Mouse (Mus musculus) spleen, adult 2 months (tissue): Measurements from ENCODE around the gene Spp1. TPM values are rescaled to one million over a fixed set of nuclear protein-coding genes. Genes with fewer than 3 reads are reported as not detected.

ENCODE experiments used
- DNase-seq, 2 experiments: peaks; one replicate each; pipeline versions ENCODE4 v3.0.0 to v3.0.0-alpha.2; 2012 to 2021; ENCODE audit warnings: low spot score in 2 of 2, low read depth in 1 of 2
- H3K27ac ChIP-seq: fragments of 200-500 bp; 2 replicates; pipeline ENCODE4 v1.5.1; 2012; ENCODE audit warnings: low read length, inconsistent platforms; ENCODE audit not compliant: insufficient read depth
- H3K27me3 ChIP-seq: fragments of 200-500 bp; 2 replicates; pipeline ENCODE4 v1.6.1; 2012; ENCODE audit warnings: mild to moderate bottlenecking, moderate library complexity, low read length, inconsistent platforms; ENCODE audit not compliant: control insufficient read depth, insufficient read depth
- H3K36me3 ChIP-seq: fragments of 200-500 bp; 2 replicates; pipeline ENCODE4 v1.6.1; 2012; ENCODE audit warnings: mild to moderate bottlenecking, low read length, inconsistent platforms; ENCODE audit not compliant: control insufficient read depth, insufficient read depth
- H3K4me1 ChIP-seq: fragments of 200-500 bp; 2 replicates; pipeline ENCODE4 v1.6.1; 2011; ENCODE audit warnings: inconsistent platforms; ENCODE audit not compliant: control insufficient read depth, insufficient read depth, insufficient read length
- H3K4me3 ChIP-seq: fragments of 200-500 bp; 2 replicates; pipeline ENCODE4 v1.5.1; 2011; ENCODE audit warnings: mild to moderate bottlenecking, inconsistent platforms; ENCODE audit not compliant: insufficient read depth, insufficient read length; ENCODE audit errors: extremely low read depth
- CTCF ChIP-seq: fragments of 200-500 bp; IDR thresholded peaks from 2 replicates; pipeline ENCODE4 v1.5.1; 2011; ENCODE audit warnings: mild to moderate bottlenecking, inconsistent platforms; ENCODE audit not compliant: insufficient read depth, insufficient read length, insufficient replicate concordance; ENCODE audit errors: extremely low read depth
- POLR2A ChIP-seq: fragments of 200-500 bp; IDR thresholded peaks from 2 replicates; pipeline ENCODE4 v1.6.1; 2011; ENCODE audit warnings: low read depth, low read length, inconsistent platforms
- WGBS: fragments of 180-500 bp; shearing (Covaris S2); methylation state at CpG from one replicate; pipeline ENCODE4 v1.1.7; 2018; 5-methylcytosine and 5-hydroxymethylcytosine counted together
- polyA plus RNA-seq: library from polyadenylated mRNA; depleted of rRNA; stranded (reverse); fragments of >200 nt; gene quantifications from 2 replicates; pipeline ENCODE4 v1.2.3, GENCODE M21; 2012

The Spp1 gene
- polyA plus RNA-seq, 1 experiment: 2.1 TPM

- no peak overlapping the region for H3K4me3 ChIP-seq
- TF ChIP-seq POLR2A (no peak), CTCF (no peak)
- H3K27ac ChIP-seq: no peak overlapping the region
- H3K27me3 ChIP-seq: no peaks in the 10 kb centered on the region
- H3K4me1 ChIP-seq: no peaks in the 10 kb centered on the region
- no peak for DNase-seq
- 83% methylated on average over 9 of the region's 9 CpGs for WGBS
- no peaks in the 10 kb centered on the region for H3K36me3 ChIP-seq
Observed at GRCm38 (mm10) chr5:104399291-104399950, 35.5 kb upstream of the Spp1 start.

GRCm38 (mm10) chr5:104399970-104400369, 34.9 kb upstream of the Spp1 start:
- Histone ChIP-seq H3K27ac (no peak overlapping the region), H3K4me3 (no peak overlapping the region), H3K4me1 (no peaks in the 10 kb centered on the region), H3K27me3 (no peaks in the 10 kb centered on the region), H3K36me3 (no peaks in the 10 kb centered on the region)
- WGBS: 78% methylated on average over 1 of the region's 1 CpGs
- TF ChIP-seq CTCF: no peak
- no peak for DNase-seq

- Histone ChIP-seq H3K36me3 (no peaks in the 10 kb centered on the region), H3K4me3 (no peak overlapping the region), H3K27ac (no peak overlapping the region), H3K27me3 (no peaks in the 10 kb centered on the region), H3K4me1 (no peaks in the 10 kb centered on the region)
- TF ChIP-seq POLR2A (no peak), CTCF (no peak)
- WGBS: 86% methylated on average over 3 of the region's 3 CpGs
- no peak for DNase-seq
Observed at GRCm38 (mm10) chr5:104402651-104403050, 32.3 kb upstream of the Spp1 start.

GRCm38 (mm10) chr5:104403351-104403750, 31.6 kb upstream of the Spp1 start:
- 72% methylated on average over 3 of the region's 3 CpGs for WGBS
- H3K36me3 ChIP-seq: no peaks in the 10 kb centered on the region
- H3K4me3 ChIP-seq: no peak overlapping the region
- no peaks in the 10 kb centered on the region for H3K27me3 ChIP-seq
- H3K27ac ChIP-seq: no peak overlapping the region
- no peaks in the 10 kb centered on the region for H3K4me1 ChIP-seq
- no peak for DNase-seq
- no peak for TF ChIP-seq POLR2A
- no peak for TF ChIP-seq CTCF

- WGBS: 89% methylated on average over 7 of the region's 7 CpGs
Observed at GRCm38 (mm10) chr5:104404551-104404950, 30.4 kb upstream of the Spp1 start.

GRCm38 (mm10) chr5:104405051-104405450, 29.9 kb upstream of the Spp1 start:
- DNase-seq: no peak
- WGBS: 90% methylated on average over 3 of the region's 3 CpGs
- no peak overlapping the region for H3K27ac ChIP-seq
- no peak overlapping the region for H3K4me3 ChIP-seq
- TF ChIP-seq POLR2A (no peak), CTCF (no peak)
- H3K4me1 ChIP-seq: no peaks in the 10 kb centered on the region
- H3K36me3 ChIP-seq: no peaks in the 10 kb centered on the region
- no peaks in the 10 kb centered on the region for H3K27me3 ChIP-seq

More at GRCm38 (mm10) chr5:104404551-104404950, 30.4 kb upstream of the Spp1 start:
- Histone ChIP-seq H3K27ac (no peak overlapping the region), H3K36me3 (no peaks in the 10 kb centered on the region), H3K4me3 (no peak overlapping the region), H3K27me3 (no peaks in the 10 kb centered on the region), H3K4me1 (no peaks in the 10 kb centered on the region)
- DNase-seq: no peak
- TF ChIP-seq CTCF: no peak
- no peak for TF ChIP-seq POLR2A

- Histone ChIP-seq H3K27ac (no peak overlapping the region), H3K4me1 (no peaks in the 10 kb centered on the region), H3K4me3 (no peak overlapping the region), H3K36me3 (no peaks in the 10 kb centered on the region), H3K27me3 (no peaks in the 10 kb centered on the region)
- no peak for DNase-seq
- 58% methylated on average over 3 of the region's 3 CpGs for WGBS
- TF ChIP-seq POLR2A (no peak), CTCF (no peak)
Observed at GRCm38 (mm10) chr5:104406756-104407155, 28.2 kb upstream of the Spp1 start.
